Mouse (Mus musculus): ENCODE results near the gene Fignl2.

- TF ChIP-seq POLR2A (IDR thresholded peaks at IDR 0.05; ENCODE audit: insufficient read depth, low read length) (no peak), CTCF (IDR thresholded peaks at IDR 0.05; ENCODE audit: low read depth, low read length) (no peak), EP300 (IDR thresholded peaks at IDR 0.05; ENCODE audit: insufficient read depth, low read depth, low read length) (no peak)
Observed at GRCm38 (mm10) chr15:101053832-101054459, 24.4 kb downstream of the Fignl2 start.

Measured in ES-Bruce4 (cell line).